17 mouse cellular contexts compared by ENCODE assay signal in the genomic region with DNA sequence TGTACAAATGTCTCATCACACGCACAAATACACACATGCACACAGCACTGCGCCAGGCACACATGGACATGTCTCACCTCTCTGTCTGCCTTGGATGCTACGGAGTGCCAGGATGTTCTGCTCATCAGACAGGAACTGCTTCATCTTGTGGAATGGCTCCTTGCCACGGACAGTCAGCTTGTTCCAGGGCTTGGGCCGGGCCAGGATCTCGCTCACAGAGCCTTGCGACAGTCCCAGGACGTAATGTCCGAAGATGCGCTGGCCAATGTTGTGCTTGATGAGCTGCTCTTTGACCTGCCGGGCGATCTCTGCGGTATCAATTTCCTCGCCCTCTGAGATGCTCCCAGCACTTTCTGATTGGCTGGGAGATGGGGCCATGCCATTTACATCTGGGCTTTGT.
DNase-seq lines count a peak whose midpoint lies in the region; ATAC-seq and TF ChIP-seq lines count a peak whose summit lies in the region.
"Had no signal": no experiment of that assay in that cellular context is flagged by ENCODE, and none has a peak within 500 bp of the region (broad histone marks: within the 10 kb centered on the region; RNA-seq: fewer than 3 reads in every experiment).

No protein-coding gene starts in this region.

- H3K4me1 ChIP-seq in heart, embryonic 15.5 days (replicated peaks): peaks cover 12% of the 10 kb centered on the region
- H3K4me1 ChIP-seq in heart, embryonic 10.5 days: no peaks in the 10 kb centered on the region
- no peaks in the 10 kb centered on the region for H3K4me1 ChIP-seq in lung, adult 2 months (ENCODE audit: control insufficient read depth, insufficient read depth, low read length)
- H3K4me1 ChIP-seq: hindbrain, embryonic 15.5 days; limb, embryonic 12.5 days; neural tube, embryonic 12.5 days had no signal

- no peak overlapping the region for H3K4me3 ChIP-seq in heart, embryonic 15.5 days
- no peak overlapping the region for H3K4me3 ChIP-seq in heart, embryonic 10.5 days
- no peak overlapping the region for H3K4me3 ChIP-seq in lung, adult 2 months (replicated peaks; ENCODE audit: extremely low read depth, low read depth, low read length)
- H3K4me3 ChIP-seq in layer of hippocampus, adult 2 months: no peak overlapping the region
- H3K4me3 ChIP-seq: forebrain, embryonic 15.5 days; heart, embryonic 13.5 days; hindbrain, embryonic 15.5 days; left cerebral cortex, adult 2 months; limb, embryonic 12.5 days; neural tube, embryonic 12.5 days had no signal

- no peak for TF ChIP-seq CTCF in lung, adult 2 months (IDR thresholded peaks at IDR 0.05; ENCODE audit: insufficient read depth, low read length)
- TF ChIP-seq CTCF in layer of hippocampus, adult 2 months (conservative IDR thresholded peaks at IDR 0.05): no peak

- H3K27ac ChIP-seq in heart, embryonic 15.5 days: peak overlapping the region; percentile 45
- H3K27ac ChIP-seq in heart, embryonic 10.5 days: no peak overlapping the region
- no peak overlapping the region for H3K27ac ChIP-seq in layer of hippocampus, adult 2 months
- H3K27ac ChIP-seq: forebrain, embryonic 15.5 days; hindbrain, embryonic 15.5 days; left cerebral cortex, adult 2 months; limb, embryonic 12.5 days; neural tube, embryonic 12.5 days had no signal

- no peak for TF ChIP-seq POLR2A in lung, adult 2 months (IDR thresholded peaks at IDR 0.05; ENCODE audit: borderline replicate concordance, extremely low read depth, low read depth, low read length)

- no peak overlapping the region for H3K9ac ChIP-seq in heart, embryonic 15.5 days
- H3K9ac ChIP-seq: forebrain, embryonic 15.5 days; heart, embryonic 13.5 days; hindbrain, embryonic 15.5 days; limb, embryonic 12.5 days; neural tube, embryonic 12.5 days had no signal

- no peaks in the 10 kb centered on the region for H3K9me3 ChIP-seq in heart, embryonic 15.5 days (replicated peaks)
- H3K9me3 ChIP-seq in heart, embryonic 10.5 days: no peaks in the 10 kb centered on the region
- H3K9me3 ChIP-seq: forebrain, embryonic 15.5 days; heart, embryonic 13.5 days; hindbrain, embryonic 15.5 days; limb, embryonic 12.5 days; neural tube, embryonic 12.5 days had no signal

- H3K36me3 ChIP-seq in heart, embryonic 15.5 days: peaks cover 73% of the 10 kb centered on the region
- H3K36me3 ChIP-seq in heart, embryonic 10.5 days: peaks cover 97% of the 10 kb centered on the region

- no peak for ATAC-seq in heart, embryonic 15.5 days (replicated peaks; ENCODE audit: insufficient number of reproducible peaks, insufficient read depth, low FRiP score, low read depth)
- ATAC-seq in erythroid progenitor cell, adult 5-6 weeks (replicated peaks; ENCODE audit: low FRiP score, poor library complexity, severe bottlenecking): no peak
- ATAC-seq: forebrain, embryonic 15.5 days; intestine, postnatal 0 days had no signal

- 90% methylated on average over 14 of the region's 14 CpGs for WGBS in heart, embryonic 15.5 days
- WGBS in heart, embryonic 10.5 days: 93% methylated on average over 14 of the region's 14 CpGs
- WGBS in lung, adult 2 months: 87% methylated on average over 14 of the region's 14 CpGs

- H3K4me2 ChIP-seq in heart, embryonic 15.5 days: no peak overlapping the region
- H3K4me2 ChIP-seq: forebrain, embryonic 15.5 days; heart, embryonic 13.5 days; hindbrain, embryonic 15.5 days; limb, embryonic 12.5 days; neural tube, embryonic 12.5 days had no signal

- no peaks in the 10 kb centered on the region for H3K27me3 ChIP-seq in heart, embryonic 15.5 days
- H3K27me3 ChIP-seq in heart, embryonic 10.5 days (ENCODE audit: insufficient read depth, poor library complexity, severe bottlenecking): no peaks in the 10 kb centered on the region
- H3K27me3 ChIP-seq: forebrain, embryonic 15.5 days; heart, embryonic 13.5 days; hindbrain, embryonic 15.5 days; limb, embryonic 12.5 days; neural tube, embryonic 12.5 days had no signal

- no peak for DNase-seq in heart, embryonic 10.5 days (ENCODE audit: low spot score)
- peak; percentile 25 for DNase-seq in lung, postnatal 10 days
- no peak for DNase-seq in lung, adult 2 months
- DNase-seq in brain, adult 2 months (ENCODE audit: low read depth, low spot score): peak; percentile 44
- peak; percentile 54 to 58 for DNase-seq in cerebellum, postnatal 36 days
- no peak for DNase-seq in layer of hippocampus, adult 2 months (ENCODE audit: low spot score in 2 of 2)
- DNase-seq: right cerebral cortex, postnatal 4 days; thymus, postnatal 14 days had no signal

Comparison
In these comparisons a context has a peak if more than half of its experiments do, and no peak if none do; other contexts are left out.
1. DNase-seq: peak in lung, postnatal 10 days (single experiment), brain, adult 2 months (single experiment) and cerebellum, postnatal 36 days (2 of 2); none in heart, embryonic 10.5 days (single experiment), lung, adult 2 months (single experiment) and layer of hippocampus, adult 2 months (0 of 2).